Mouse (Mus musculus) bone marrow, adult 2 months (tissue): ENCODE data around the gene Dpp4.

Experiments
- CTCF ChIP-seq: fragments of 200-500 bp; IDR thresholded peaks from 2 replicates; pipeline ENCODE4 v1.5.1; 2011; ENCODE audit warnings: low read length, control low read depth; ENCODE audit not compliant: control insufficient read depth, insufficient read depth
- POLR2A ChIP-seq: fragments of 200-500 bp; IDR thresholded peaks from 2 replicates; pipeline ENCODE4 v1.6.1; 2011; ENCODE audit warnings: low read depth, mild to moderate bottlenecking, control low read depth, low read length, borderline replicate concordance; ENCODE audit not compliant: control insufficient read depth

GRCm38 (mm10) chr2:62287532-62287931 is 124.5 kb downstream of the Dpp4 start:
- TF ChIP-seq CTCF, result no peak
- TF ChIP-seq POLR2A, result no peak
